In genomic region chr8:71274478-71274877, GRCm38 (mm10) we compare ENCODE assay signal across 19 mouse cellular contexts. TPM values are rescaled to one million over a fixed set of nuclear protein-coding genes. Genes with fewer than 3 reads are reported as not detected.
A peak's percentile ranks its signal among the peaks of the same experiment; 100 is the strongest.
DNase-seq lines count a peak whose midpoint lies in the region; ATAC-seq and TF ChIP-seq lines count a peak whose summit lies in the region.
"Had no signal": no experiment of that assay in that cellular context is flagged by ENCODE, and none has a peak within 500 bp of the region (broad histone marks: within the 10 kb centered on the region; RNA-seq: fewer than 3 reads in every experiment).

No protein-coding gene starts in this region.

- no peaks in the 10 kb centered on the region for H3K27me3 ChIP-seq in heart, embryonic 14.5 days (ENCODE audit: control insufficient read depth, insufficient read depth, low read length)
- H3K27me3 ChIP-seq in heart, embryonic 10.5 days (ENCODE audit: insufficient read depth, poor library complexity, severe bottlenecking): no peaks in the 10 kb centered on the region
- H3K27me3 ChIP-seq in E14TG2a.4 (ENCODE audit: insufficient read depth, low read length): no peaks in the 10 kb centered on the region
- H3K27me3 ChIP-seq in embryonic facial prominence, embryonic 10.5 days (replicated peaks; ENCODE audit: low read depth, poor library complexity, severe bottlenecking): no peaks in the 10 kb centered on the region

- no peaks in the 10 kb centered on the region for H3K9me3 ChIP-seq in heart, embryonic 14.5 days (ENCODE audit: control insufficient read depth, low read length)
- no peaks in the 10 kb centered on the region for H3K9me3 ChIP-seq in heart, embryonic 10.5 days
- no peaks in the 10 kb centered on the region for H3K9me3 ChIP-seq in E14TG2a.4 (ENCODE audit: low read length)
- no peaks in the 10 kb centered on the region for H3K9me3 ChIP-seq in embryonic facial prominence, embryonic 10.5 days
- H3K9me3 ChIP-seq: forebrain, embryonic 10.5 days had no signal

- peaks cover 13 to 24% of the 10 kb centered on the region in 2 experiments for H3K4me1 ChIP-seq in heart, embryonic 14.5 days (ENCODE audit: control insufficient read depth in 2 of 2, insufficient read depth in 2 of 2, low read length in 2 of 2)
- peaks cover 41% of the 10 kb centered on the region for H3K4me1 ChIP-seq in heart, embryonic 10.5 days
- H3K4me1 ChIP-seq in E14TG2a.4 (replicated peaks; ENCODE audit: low read depth, low read length): peaks cover 30% of the 10 kb centered on the region
- peaks cover 26% of the 10 kb centered on the region for H3K4me1 ChIP-seq in embryonic facial prominence, embryonic 10.5 days

- no peak for DNase-seq in heart, embryonic 10.5 days (ENCODE audit: low spot score)
- DNase-seq in embryonic facial prominence, embryonic 10.5 days (ENCODE audit: low spot score): no peak
- no peak for DNase-seq in urinary bladder, adult 18-20 months (ENCODE audit: low spot score in 2 of 2)
- DNase-seq: adrenal gland, postnatal 10 days; cerebellum, adult 8-10 months; embryo, embryonic 11 days; gastrocnemius, postnatal 25 days; kidney, adult 2 months; kidney, postnatal 4 days; left cerebral cortex, postnatal 4 days; lung, adult 18-20 months; retina, postnatal 1 day; thymus, postnatal 25 days had no signal

- peak overlapping the region; percentile 78; the same call in 1 of the 2 replicates for H3K9ac ChIP-seq in heart, embryonic 14.5 days (ENCODE audit: low read length)

- H3K36me3 ChIP-seq in heart, embryonic 14.5 days (ENCODE audit: control insufficient read depth, insufficient read depth, low read length): peaks cover 26% of the 10 kb centered on the region
- peaks cover 8% of the 10 kb centered on the region for H3K36me3 ChIP-seq in heart, embryonic 10.5 days
- H3K36me3 ChIP-seq in E14TG2a.4 (ENCODE audit: insufficient read depth, low read length): peaks cover 32% of the 10 kb centered on the region
- peaks cover 13% of the 10 kb centered on the region; the same call in 1 of the 2 replicates for H3K36me3 ChIP-seq in embryonic facial prominence, embryonic 10.5 days (replicated peaks)
- H3K36me3 ChIP-seq in macrophage (ENCODE audit: inconsistent target): no peaks in the 10 kb centered on the region

- no peak overlapping the region for H3K4me2 ChIP-seq in heart, embryonic 14.5 days (ENCODE audit: low read length)

- no peak for TF ChIP-seq CTCF in E14TG2a.4 (conservative IDR thresholded peaks at IDR 0.05; ENCODE audit: low read length)

- H3K27ac ChIP-seq in heart, embryonic 14.5 days (replicated peaks in 1 of 2; ENCODE audit: control insufficient read depth in 1 of 2, insufficient read depth in 1 of 2, low read depth in 2 of 2, low read length in 2 of 2): no peak overlapping the region
- H3K27ac ChIP-seq in heart, embryonic 10.5 days: no peak overlapping the region
- H3K27ac ChIP-seq in embryonic facial prominence, embryonic 10.5 days (replicated peaks): no peak overlapping the region
- H3K27ac ChIP-seq in macrophage: peak overlapping the region; percentile 94; the same call in 1 of the 2 replicates
- H3K27ac ChIP-seq: forebrain, embryonic 10.5 days; hindbrain, postnatal 0 days had no signal

- ATAC-seq in heart, embryonic 14.5 days (ENCODE audit: insufficient number of reproducible peaks, insufficient read depth, low FRiP score, low read depth): no peak
- no peak for ATAC-seq in erythroid progenitor cell, adult 5-6 weeks (replicated peaks; ENCODE audit: low FRiP score, poor library complexity, severe bottlenecking)
- ATAC-seq: hindbrain, postnatal 0 days had no signal

- no peak overlapping the region for H3K4me3 ChIP-seq in heart, embryonic 14.5 days (ENCODE audit: control insufficient read depth in 1 of 2, insufficient read depth in 1 of 2, low read depth in 1 of 2, low read length in 2 of 2)
- H3K4me3 ChIP-seq in heart, embryonic 10.5 days: no peak overlapping the region
- H3K4me3 ChIP-seq in E14TG2a.4 (replicated peaks; ENCODE audit: low read length) (0 out of 2 replicates have a peak overlapping the region, but pooled peaks have one; percentile 98), macrophage (ENCODE audit: inconsistent target) (no peak overlapping the region; the same call in 1 of the 2 replicates)
- 0 out of 2 replicates have a peak overlapping the region, but pooled peaks have one; percentile 89 for H3K4me3 ChIP-seq in embryonic facial prominence, embryonic 10.5 days

- H3K79me2 ChIP-seq in macrophage (ENCODE audit: inconsistent target): peaks cover 96% of the 10 kb centered on the region

RNA-seq across cellular contexts. Expression of gene Haus8, which starts 1.7 kb away (rescaled TPM):
- polyA plus RNA-seq in heart, embryonic 14.5 days (2014; fragmentation: Nextera tagmentation; extraction: Ambion mirVana): 134 and 144 TPM in 2 replicates
- polyA plus RNA-seq in heart, embryonic 10.5 days (2016; fragmentation: Nextera tagmentation; extraction: Ambion mirVana): 82.8 and 103 TPM in 2 replicates
- 62.9 and 66.3 TPM in 2 replicates for polyA plus RNA-seq in embryonic facial prominence, embryonic 10.5 days (2016; fragmentation: Nextera tagmentation; extraction: Ambion mirVana)
- 10 to 100 TPM in 25 of 26 experiments, 1 to 10 TPM in 1; 3.3 to 96.5 (median 47.3) TPM for total RNA-seq in macrophage (2018; cell fraction: chromatin; rRNA removed)
- 10 to 100 TPM; 25.2 to 59.1 (median 38.7) TPM for total RNA-seq in macrophage (2018; cell fraction: cytosol; rRNA removed)
- 10 to 100 TPM in 25 of 26 experiments, 1 to 10 TPM in 1; 8.6 to 61.0 (median 33.6) TPM for total RNA-seq in macrophage (2018; cell fraction: nucleus; rRNA removed)
- polyA plus RNA-seq in macrophage (2018): 38.3 to 72.4 TPM (median 41.3 TPM) in 3 replicates
- total RNA-seq in erythroid progenitor cell, adult 5-6 weeks (2015; ENCODE audit: low replicate concordance): 36.4 and 49.9 TPM in 2 replicates
- total RNA-seq in erythroid progenitor cell, adult 5-6 weeks (2017; ENCODE audit: low replicate concordance): 69.7 and 109 TPM in 2 replicates

RNA-seq across cellular contexts. Expression of gene Myo9b, which starts 2.0 kb away (rescaled TPM):
- 16.8 and 17.9 TPM in 2 replicates for polyA plus RNA-seq in heart, embryonic 14.5 days (2014; fragmentation: Nextera tagmentation; extraction: Ambion mirVana)
- 23.0 and 26.7 TPM in 2 replicates for polyA plus RNA-seq in heart, embryonic 10.5 days (2016; fragmentation: Nextera tagmentation; extraction: Ambion mirVana)
- polyA plus RNA-seq in embryonic facial prominence, embryonic 10.5 days (2016; fragmentation: Nextera tagmentation; extraction: Ambion mirVana): 27.9 and 28.6 TPM in 2 replicates
- total RNA-seq in macrophage (2018; cell fraction: chromatin; rRNA removed): 100 to 1,000 TPM; 236 to 753 (median 362) TPM
- 100 to 1,000 TPM in 21 of 26 experiments, 10 to 100 TPM in 5; 78.0 to 159 (median 121) TPM for total RNA-seq in macrophage (2018; cell fraction: cytosol; rRNA removed)
- total RNA-seq in macrophage (2018; cell fraction: nucleus; rRNA removed): 100 to 1,000 TPM; 161 to 375 (median 242) TPM
- polyA plus RNA-seq in macrophage (2018): 89.8 to 105 TPM (median 97.3 TPM) in 3 replicates
- 26.3 and 29.3 TPM in 2 replicates for total RNA-seq in erythroid progenitor cell, adult 5-6 weeks (2015; ENCODE audit: low replicate concordance)
- total RNA-seq in erythroid progenitor cell, adult 5-6 weeks (2017; ENCODE audit: low replicate concordance): 23.4 and 32.3 TPM in 2 replicates

Comparison
In these comparisons a context has a peak if more than half of its experiments do, and no peak if none do; other contexts are left out.
1. H3K4me3 ChIP-seq: peak in E14TG2a.4 (single experiment) and embryonic facial prominence, embryonic 10.5 days (single experiment); none in heart, embryonic 14.5 days (0 of 2), heart, embryonic 10.5 days (single experiment) and macrophage (single experiment).